In genomic region chr11:51967443-51968401, GRCm38 (mm10) we compare ENCODE assay signal across 8 mouse cellular contexts. TPM values are rescaled to one million over a fixed set of nuclear protein-coding genes. Genes with fewer than 3 reads are reported as not detected.
DNase-seq lines count a peak whose midpoint lies in the region; ATAC-seq and TF ChIP-seq lines count a peak whose summit lies in the region.

Gene Cdkn2aipnl, plus strand, starts transcription at chr11:51967661.

- peaks cover 16% of the 10 kb centered on the region for H3K79me2 ChIP-seq in MEL (ENCODE audit: control insufficient read depth, insufficient read depth, low read length, poor library complexity)

- TF ChIP-seq CTCF in MEL (IDR thresholded peaks at IDR 0.05 in 2 of 3, conservative IDR thresholded peaks at IDR 0.05 in 1 of 3; ENCODE audit: control insufficient read depth in 1 of 3, insufficient read depth in 1 of 3, low read depth in 2 of 3, low read length in 3 of 3, poor library complexity in 1 of 3, severe bottlenecking in 1 of 3): peak; percentile 72 to 96 (median 94)
- peak; percentile 87 for TF ChIP-seq CTCF in cerebellum, adult 2 months (IDR thresholded peaks at IDR 0.05; ENCODE audit: borderline replicate concordance, insufficient read depth, low read depth, low read length)

- H3K4me3 ChIP-seq in MEL (ENCODE audit: control insufficient read depth in 1 of 2, insufficient read depth in 1 of 2, low read depth in 2 of 2, low read length in 2 of 2): peak within 1 kb of the TSS; percentile 81 to 82
- H3K4me3 ChIP-seq in cerebellum, adult 2 months (replicated peaks; ENCODE audit: insufficient read depth, low read depth, low read length): peak within 1 kb of the TSS; percentile 68
- H3K4me3 ChIP-seq in lung, embryonic 16.5 days (ENCODE audit: low read length): peak within 1 kb of the TSS; percentile 72

- peak; percentile 85 to 95; a peak in 3 of 4 replicates for TF ChIP-seq POLR2A in MEL (IDR thresholded peaks at IDR 0.05; ENCODE audit: control insufficient read depth in 1 of 2, insufficient read depth in 1 of 2, low read depth in 1 of 2, low read length in 2 of 2, poor library complexity in 1 of 2)
- peak; percentile 57; the same call in 1 of the 2 replicates for TF ChIP-seq POLR2A in cerebellum, adult 2 months (IDR thresholded peaks at IDR 0.05; ENCODE audit: borderline replicate concordance, insufficient read depth, low read length)

- peak within 1 kb of the TSS; percentile 94 for H3K4me2 ChIP-seq in lung, embryonic 16.5 days (ENCODE audit: low read depth, low read length)

- peak; percentile 98 for DNase-seq in MEL (ENCODE audit: low read depth, low spot score)
- DNase-seq in cerebellum, adult 2 months: peak; percentile 95 to 98
- DNase-seq in forelimb bud, embryonic 11.5 days (ENCODE audit: low read depth, low spot score): peak; percentile 90
- DNase-seq in layer of hippocampus, adult 9-10 months (ENCODE audit: low spot score): peak; percentile 85
- peak; percentile 97 for DNase-seq in ovary, postnatal 10 days (ENCODE audit: low spot score)
- DNase-seq in thymus, postnatal 10 days (ENCODE audit: low spot score in 2 of 2): peak; percentile 95 to 99

- TF ChIP-seq EP300 in MEL (IDR thresholded peaks at IDR 0.05; ENCODE audit: low read depth in 1 of 2, low read length in 2 of 2): peak in 1 of 2 experiments; percentile 59; a peak in 2 of 4 replicates

- no peaks in the 10 kb centered on the region for H3K9me3 ChIP-seq in MEL (replicated peaks; ENCODE audit: insufficient read depth, low read length)
- H3K9me3 ChIP-seq in lung, embryonic 16.5 days (ENCODE audit: control insufficient read depth, low read length): no peaks in the 10 kb centered on the region

- H3K27me3 ChIP-seq in MEL (ENCODE audit: control insufficient read depth in 1 of 2, insufficient read depth in 2 of 2, low read length in 2 of 2): no peaks in the 10 kb centered on the region; a peak in 2 of 4 replicates
- no peaks in the 10 kb centered on the region for H3K27me3 ChIP-seq in cerebellum, adult 2 months (ENCODE audit: control insufficient read depth, insufficient read depth, low read length)
- H3K27me3 ChIP-seq in lung, embryonic 16.5 days (ENCODE audit: control insufficient read depth, insufficient read depth, low read depth, low read length): no peaks in the 10 kb centered on the region

- peaks cover 0 to 10% of the 10 kb centered on the region in 2 experiments; a peak in 2 of 4 replicates for H3K4me1 ChIP-seq in MEL (ENCODE audit: control insufficient read depth in 1 of 2, insufficient read depth in 2 of 2, low read length in 2 of 2)
- H3K4me1 ChIP-seq in cerebellum, adult 2 months (ENCODE audit: control insufficient read depth, insufficient read depth, low read length): 0 out of 2 replicates have a peak, but pooled peaks cover 2% of the 10 kb centered on the region
- peaks cover 10% of the 10 kb centered on the region for H3K4me1 ChIP-seq in lung, embryonic 16.5 days (replicated peaks; ENCODE audit: control insufficient read depth, insufficient read depth, low read length)

- H3K36me3 ChIP-seq in MEL (ENCODE audit: control insufficient read depth in 1 of 2, insufficient read depth in 2 of 2, low read length in 2 of 2): peaks cover 12 to 17% of the 10 kb centered on the region in 2 experiments
- peaks cover 22% of the 10 kb centered on the region for H3K36me3 ChIP-seq in lung, embryonic 16.5 days (ENCODE audit: control insufficient read depth, insufficient read depth, low read length)

- H3K27ac ChIP-seq in MEL (ENCODE audit: control insufficient read depth, low read depth, low read length): peak within 1 kb of the TSS; percentile 30
- H3K27ac ChIP-seq in cerebellum, adult 2 months (ENCODE audit: insufficient read depth, low read length): no peak within 1 kb of the TSS
- H3K27ac ChIP-seq in lung, embryonic 16.5 days (ENCODE audit: low read length): peak within 1 kb of the TSS; percentile 69

- TF ChIP-seq RAD21 in MEL (IDR thresholded peaks at IDR 0.05; ENCODE audit: low read depth, low read length): peak; percentile 40

- peak within 1 kb of the TSS; percentile 83 for H3K9ac ChIP-seq in MEL (ENCODE audit: control insufficient read depth, low read depth, low read length, poor library complexity, severe bottlenecking)
- H3K9ac ChIP-seq in lung, embryonic 16.5 days (ENCODE audit: low read length): peak within 1 kb of the TSS; percentile 77

- peak; percentile 94 to 97 for ATAC-seq in hematopoietic stem cell, adult 5-6 weeks (replicated peaks in 1 of 2; ENCODE audit: insufficient read depth in 1 of 2, low FRiP score in 2 of 2, low TSS enrichment in 1 of 2, low read depth in 1 of 2, poor library complexity in 2 of 2, severe bottlenecking in 2 of 2)
- ATAC-seq in lung, embryonic 16.5 days (ENCODE audit: low read depth): peak; percentile 94

- under 1% methylated on average over 63 of the region's 63 CpGs for WGBS in cerebellum, adult 2 months
- WGBS in lung, embryonic 16.5 days: under 1% methylated on average over 63 of the region's 63 CpGs

TF ChIP-seq in MEL, 35 proteins besides CTCF, POLR2A, EP300 and RAD21:
- TF ChIP-seq CHD1 (IDR thresholded peaks at IDR 0.05; ENCODE audit: low read depth, low read length) (no peak), BHLHE40 (IDR thresholded peaks at IDR 0.05; ENCODE audit: borderline replicate concordance, low read depth, low read length) (no peak), CHD2 (IDR thresholded peaks at IDR 0.05; ENCODE audit: low read length) (no peak), MAZ (IDR thresholded peaks at IDR 0.05; ENCODE audit: low read depth, low read length) (no peak; the same call in 1 of the 2 replicates), MEF2A (IDR thresholded peaks at IDR 0.05; ENCODE audit: extremely low read depth, insufficient replicate concordance, low read depth, low read length, poor library complexity, severe bottlenecking) (no peak), POLR2AphosphoS5 (IDR thresholded peaks at IDR 0.05; ENCODE audit: borderline replicate concordance, low read depth, low read length) (no peak), ETS1 (IDR thresholded peaks at IDR 0.05; ENCODE audit: low read depth, low read length) (no peak), ZC3H11A (IDR thresholded peaks at IDR 0.05; ENCODE audit: low read depth, low read length) (peak; percentile 44), NELFE (IDR thresholded peaks at IDR 0.05; ENCODE audit: low read depth, low read length) (peak; percentile 84), MAX (IDR thresholded peaks at IDR 0.05; ENCODE audit: low read length) (peak; percentile 95), USF2 (IDR thresholded peaks at IDR 0.05; ENCODE audit: borderline replicate concordance in 1 of 2, insufficient read depth in 1 of 2, low read depth in 1 of 2, low read length in 2 of 2) (peak; percentile 51 to 72; a peak in 3 of 4 replicates), JUND (IDR thresholded peaks at IDR 0.05; ENCODE audit: low read depth, low read length) (no peak), USF1 (IDR thresholded peaks at IDR 0.05; ENCODE audit: low read depth, low read length) (peak; percentile 94), POLR2AphosphoS2 (IDR thresholded peaks at IDR 0.05; ENCODE audit: low read length) (no peak; the same call in 1 of the 2 replicates), ELF1 (IDR thresholded peaks at IDR 0.05; ENCODE audit: low read depth, low read length) (peak; percentile 57; the same call in 1 of the 2 replicates), SIN3A (IDR thresholded peaks at IDR 0.05; ENCODE audit: low read length) (peak; percentile 92), HCFC1 (IDR thresholded peaks at IDR 0.05; ENCODE audit: low read depth, low read length) (peak; percentile 95), KAT2A (conservative IDR thresholded peaks at IDR 0.05; ENCODE audit: low read depth, low read length) (no peak; the same call in 1 of the 2 replicates), NRF1 (IDR thresholded peaks at IDR 0.05; ENCODE audit: insufficient read depth, low read depth, low read length, poor library complexity, severe bottlenecking) (peak; percentile 58; the same call in 1 of the 2 replicates), ZMIZ1 (IDR thresholded peaks at IDR 0.05; ENCODE audit: low read depth, low read length) (no peak), MYC (IDR thresholded peaks at IDR 0.05; ENCODE audit: low read depth, low read length) (0 out of 2 replicates have a peak, but pooled peaks have one; percentile 40), ZNF384 (IDR thresholded peaks at IDR 0.05; ENCODE audit: low read depth, low read length) (no peak; the same call in 1 of the 2 replicates), UBTF (IDR thresholded peaks at IDR 0.05; ENCODE audit: borderline replicate concordance, insufficient read depth, low read depth, low read length) (no peak), MYB (IDR thresholded peaks at IDR 0.05; ENCODE audit: low read depth, low read length) (no peak; the same call in 1 of the 2 replicates), ZKSCAN1 (IDR thresholded peaks at IDR 0.05; ENCODE audit: low read depth, low read length) (no peak), GATA1 (IDR thresholded peaks at IDR 0.05; ENCODE audit: low read depth, low read length) (0 out of 2 replicates have a peak, but pooled peaks have one; percentile 7), TBP (IDR thresholded peaks at IDR 0.05; ENCODE audit: low read depth, low read length) (peak; percentile 74), SMC3 (IDR thresholded peaks at IDR 0.05; ENCODE audit: low read depth, low read length) (peak; percentile 78), MAFK (IDR thresholded peaks at IDR 0.05; ENCODE audit: borderline replicate concordance, low read depth, low read length) (no peak), E2F4 (IDR thresholded peaks at IDR 0.05; ENCODE audit: borderline replicate concordance, low read depth, low read length) (no peak), GABPA (IDR thresholded peaks at IDR 0.05; ENCODE audit: low read depth, low read length) (peak; percentile 92; the same call in 1 of the 2 replicates), TCF12 (IDR thresholded peaks at IDR 0.05; ENCODE audit: low read depth, low read length) (peak; percentile 84), RCOR1 (IDR thresholded peaks at IDR 0.05; ENCODE audit: low read depth, low read length) (no peak), TAL1 (IDR thresholded peaks at IDR 0.05; ENCODE audit: low read length) (no peak), MXI1 (IDR thresholded peaks at IDR 0.05; ENCODE audit: low read depth, low read length) (peak; percentile 84)

RNA-seq across cellular contexts. Expression of gene Cdkn2aipnl, which starts in this region (rescaled TPM):
- 91.9 and 111 TPM in 2 replicates for total RNA-seq in MEL (2012; rRNA removed)
- 10 to 100 TPM in 1 of 2 experiments, not detected in 1; 74.5 TPM for polyA plus RNA-seq in MEL (2012; ENCODE audit: insufficient read depth in 1 of 2, insufficient read length in 2 of 2, low read depth in 1 of 2, low replicate concordance in 2 of 2, missing spikeins in 1 of 2)
- 41.0 and 41.8 TPM in 2 replicates for polyA plus RNA-seq in cerebellum, adult 2 months (2012; rRNA removed)
- 47.6 and 63.6 TPM in 2 replicates for total RNA-seq in hematopoietic stem cell, adult 5-6 weeks (2017)
- 106 TPM in 2 replicates for polyA plus RNA-seq in lung, embryonic 16.5 days (2015; fragmentation: Nextera tagmentation; extraction: Ambion mirVana)
